Mouse (Mus musculus): Measurements from ENCODE around the gene Ednra.

Gene Ednra

DNA sequence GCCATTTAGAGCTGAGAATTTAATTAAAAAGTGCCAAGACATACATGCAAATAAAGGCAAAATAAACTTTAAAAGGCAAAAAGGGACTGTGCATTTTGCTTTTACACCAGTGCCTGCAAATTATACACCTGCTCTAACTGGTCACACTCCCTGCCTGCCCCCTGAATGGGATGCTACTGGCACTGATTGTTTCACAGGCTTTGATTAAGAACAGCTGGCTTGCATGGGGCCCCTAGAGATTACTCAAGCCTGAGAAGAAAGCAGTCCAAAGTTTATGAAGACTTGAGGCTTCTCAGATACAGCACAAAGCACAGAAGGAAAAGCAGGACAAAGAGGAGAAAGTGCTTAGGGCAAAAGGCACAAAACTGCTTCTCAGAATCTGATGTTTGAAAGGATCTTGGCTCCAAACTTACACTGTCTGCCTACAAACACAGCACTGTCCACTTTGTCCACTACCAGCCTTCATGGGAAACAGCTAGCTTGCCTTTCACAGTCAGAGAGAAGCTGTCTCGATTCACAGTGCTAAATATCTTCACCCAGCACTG lies 73.5 kb downstream of the Ednra start:
- no peak for DNase-seq (ENCODE audit: low spot score in 2 of 2)

DNA sequence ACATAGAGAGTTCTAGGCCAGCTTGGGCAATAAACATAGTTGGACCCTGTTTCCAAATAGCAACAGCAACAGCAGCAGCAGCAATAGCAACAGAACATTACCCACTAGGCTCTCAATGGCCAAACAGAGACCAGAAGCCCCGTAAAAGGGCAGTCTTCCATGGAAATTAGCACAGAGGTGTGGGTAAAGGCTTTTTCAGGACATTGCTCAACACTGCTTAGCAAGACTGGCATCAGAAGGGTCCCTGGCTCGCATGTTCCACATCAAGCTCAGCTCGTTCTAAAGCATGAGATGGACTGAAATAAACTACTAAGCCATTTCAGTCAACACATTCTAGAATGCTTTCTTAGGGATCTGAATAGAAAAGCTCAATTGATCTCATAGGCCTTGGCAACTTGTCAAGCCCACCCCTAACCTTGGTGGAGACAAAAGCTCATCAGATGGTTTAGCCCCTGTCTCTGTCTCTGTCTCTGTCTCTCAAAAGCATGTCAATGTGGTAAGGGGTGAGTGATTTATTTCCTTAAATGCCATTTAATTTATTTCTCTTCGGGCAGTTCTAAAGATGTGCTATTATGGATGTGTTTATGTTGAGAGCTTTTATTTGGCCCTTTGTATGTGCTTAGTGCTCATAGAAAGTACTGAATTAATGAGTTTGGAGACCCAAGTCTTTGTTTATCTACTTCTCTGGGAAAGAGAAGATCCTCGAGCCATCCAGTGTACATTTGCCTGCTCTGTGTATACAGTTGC lies 84.0 kb downstream of the Ednra start:
- no peak for DNase-seq (ENCODE audit: low spot score in 2 of 2)

DNA sequence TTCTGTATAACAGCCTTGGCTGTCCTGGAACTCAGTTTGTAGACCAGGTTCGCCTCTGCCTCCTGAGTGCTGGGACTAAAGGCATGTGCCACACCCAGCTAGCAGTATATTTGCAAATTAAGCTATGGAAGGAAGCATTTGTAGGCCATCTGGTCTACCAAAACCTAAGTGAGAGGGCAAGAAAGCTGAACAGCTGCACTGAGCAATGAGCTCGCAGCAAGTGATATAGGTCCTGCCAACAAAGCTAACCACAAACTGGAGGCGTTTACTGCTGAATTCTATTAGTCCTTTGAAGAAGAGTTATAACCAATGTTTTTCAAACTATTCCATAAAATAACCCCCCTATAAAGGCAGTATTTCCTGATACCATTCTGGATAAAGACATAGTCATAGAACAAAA lies 86.7 kb downstream of the Ednra start:
- DNase-seq (ENCODE audit: low spot score in 2 of 2) = no peak

DNA sequence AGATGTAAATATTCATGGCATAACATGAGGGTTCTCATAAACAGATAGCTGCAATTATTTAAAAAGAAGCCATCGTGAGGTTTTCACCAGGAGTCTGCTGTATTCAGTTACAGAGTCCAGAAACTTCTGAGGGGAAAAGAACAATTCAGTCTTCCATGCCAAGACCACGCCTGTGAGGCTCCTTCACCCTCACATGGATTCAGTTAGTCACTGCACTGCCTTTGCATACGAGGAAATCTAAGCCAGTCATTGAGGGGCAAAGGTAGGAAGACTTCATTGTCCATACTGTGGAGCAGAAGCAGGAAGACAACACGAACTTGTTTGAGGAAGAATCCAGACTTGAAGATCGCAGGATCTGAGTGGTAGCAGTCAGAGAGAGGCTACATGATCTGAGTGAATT lies 90.2 kb downstream of the Ednra start:
- DNase-seq (ENCODE audit: low spot score in 2 of 2) = no peak

DNA sequence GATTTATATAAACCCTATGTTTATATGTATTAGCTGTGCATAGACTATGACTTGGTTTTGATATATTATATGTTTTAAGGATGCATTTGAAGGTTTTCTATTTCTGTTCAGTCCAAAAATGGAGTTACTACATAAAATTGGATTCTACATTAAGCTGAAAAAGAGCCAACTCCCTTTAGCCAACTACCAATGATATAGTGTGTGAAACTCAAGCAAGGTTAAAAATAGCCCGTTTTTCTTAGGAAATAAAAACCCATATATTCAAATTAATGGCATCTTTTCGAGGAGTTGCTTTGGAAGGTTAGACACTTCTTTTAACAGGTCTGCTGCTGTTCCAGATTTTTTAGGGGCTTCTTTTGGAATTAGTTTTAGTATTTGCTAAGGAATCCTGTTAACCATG lies 91.1 kb downstream of the Ednra start:
- DNase-seq (ENCODE audit: low spot score in 2 of 2) = no peak

DNA sequence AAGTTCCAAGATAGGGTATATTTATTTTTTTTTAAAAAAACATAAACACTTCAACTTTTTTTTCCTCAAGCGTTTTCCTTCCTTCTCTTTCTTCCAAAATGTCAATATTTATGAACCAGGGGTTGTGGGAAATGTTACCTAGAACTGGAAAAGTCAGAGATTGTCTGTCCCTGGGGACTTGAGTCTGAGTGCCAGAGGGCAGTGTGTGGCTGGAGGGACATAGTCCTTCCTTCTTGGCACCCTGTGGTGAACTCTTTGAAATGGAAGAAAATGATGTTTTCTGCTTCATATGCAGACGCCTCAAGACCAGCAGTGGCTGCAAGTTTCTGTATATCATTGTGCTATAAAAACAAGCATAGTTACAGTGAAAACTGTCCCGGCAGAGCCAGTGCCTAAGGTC lies 93.6 kb downstream of the Ednra start:
- DNase-seq (ENCODE audit: low spot score in 2 of 2) = no peak

DNA sequence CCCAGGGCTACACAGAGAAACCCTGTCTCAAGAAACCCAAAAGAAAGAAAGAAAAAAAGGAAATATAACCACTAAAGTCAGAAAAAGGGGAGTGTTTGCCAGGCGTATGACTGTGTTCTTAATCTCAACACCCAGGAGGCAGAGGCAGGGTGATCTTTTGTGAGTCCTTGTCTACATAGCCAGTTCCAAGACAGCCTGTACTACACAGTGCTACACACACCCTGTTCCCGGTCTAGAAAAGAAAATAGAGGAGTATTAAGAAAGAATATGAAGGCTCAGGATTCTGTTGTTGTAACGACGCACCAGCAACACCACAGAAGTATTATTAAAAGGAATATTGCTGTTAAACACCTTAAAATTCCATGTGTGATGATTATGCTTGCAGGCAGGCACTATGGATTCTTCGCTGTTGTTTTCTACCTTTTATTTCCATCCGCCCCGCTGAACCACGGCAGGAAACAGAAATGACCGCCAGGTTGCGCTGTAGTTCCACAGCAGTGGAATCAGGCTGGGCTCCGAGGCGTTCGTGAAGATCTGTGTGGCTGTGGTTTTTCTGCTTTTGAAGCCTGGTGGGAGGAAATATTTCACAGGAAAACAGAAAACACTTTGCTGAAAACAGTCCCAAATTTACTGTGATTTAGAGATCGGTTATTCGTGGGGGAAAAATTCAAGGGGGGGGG lies 94.3 kb downstream of the Ednra start:
- DNase-seq (ENCODE audit: low spot score in 2 of 2) = peak; percentile 38 to 80

DNA sequence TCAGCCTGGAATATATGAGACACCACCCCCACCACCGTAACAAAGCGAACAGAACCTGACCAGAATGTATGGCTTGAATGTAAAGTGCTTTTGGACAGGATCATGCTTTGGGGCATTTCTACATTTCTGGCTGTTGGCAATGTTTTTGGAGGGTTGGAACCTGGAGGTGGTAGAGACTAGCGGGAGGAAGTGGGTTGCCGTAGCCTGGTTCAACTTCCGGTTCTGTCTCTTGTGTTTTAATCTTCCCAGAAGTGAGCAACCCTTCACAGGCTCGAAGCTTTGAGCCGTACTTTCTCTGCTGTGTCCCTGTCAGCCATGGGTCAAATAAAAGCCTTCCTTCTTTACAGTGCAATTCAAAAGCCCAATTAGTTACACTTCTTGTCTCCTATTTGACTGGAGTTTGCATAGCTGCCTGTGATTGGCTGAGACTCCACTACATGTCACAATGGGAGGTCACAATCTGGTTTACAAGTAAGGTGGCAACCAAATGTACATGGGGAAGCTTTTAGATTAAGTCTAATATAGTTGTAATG lies 100.5 kb downstream of the Ednra start:
- no peak for DNase-seq (ENCODE audit: low spot score in 2 of 2)

DNA sequence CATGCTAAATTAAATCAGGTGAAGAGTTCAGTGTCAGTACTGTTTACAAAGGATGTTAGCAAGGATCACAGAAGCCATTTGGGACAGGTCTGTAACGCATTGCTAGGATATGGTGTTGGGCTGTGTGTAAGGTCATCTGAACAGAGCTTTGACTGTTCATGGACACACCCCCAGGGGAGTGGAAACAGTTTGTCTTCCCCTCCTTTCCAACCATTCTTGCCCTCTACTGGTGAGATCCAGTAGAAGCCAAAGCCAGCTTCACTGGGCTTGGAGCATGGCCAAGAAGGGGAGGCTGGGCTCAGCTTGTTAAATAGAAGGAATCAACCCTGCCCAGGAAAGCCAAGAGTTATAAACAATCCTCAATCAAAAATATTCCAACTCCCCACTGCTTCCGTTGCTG lies 106.3 kb downstream of the Ednra start:
- peak in 1 of 2 experiments; percentile 22 for DNase-seq (ENCODE audit: low spot score in 2 of 2)
